Mouse (Mus musculus) bone marrow macrophage, adult 2 months (primary cell): ENCODE data around the gene Map1b.

ENCODE experiments used
- CTCF ChIP-seq: IDR thresholded peaks from 2 replicates; pipeline ENCODE4 v1.5.1; 2012; ENCODE audit warnings: low read depth, mild to moderate bottlenecking, low read length, moderate library complexity
- POLR2A ChIP-seq: IDR thresholded peaks from 2 replicates; pipeline ENCODE4 v1.6.1; 2012; ENCODE audit warnings: mild to moderate bottlenecking, low read depth, low read length, borderline replicate concordance

DNA sequence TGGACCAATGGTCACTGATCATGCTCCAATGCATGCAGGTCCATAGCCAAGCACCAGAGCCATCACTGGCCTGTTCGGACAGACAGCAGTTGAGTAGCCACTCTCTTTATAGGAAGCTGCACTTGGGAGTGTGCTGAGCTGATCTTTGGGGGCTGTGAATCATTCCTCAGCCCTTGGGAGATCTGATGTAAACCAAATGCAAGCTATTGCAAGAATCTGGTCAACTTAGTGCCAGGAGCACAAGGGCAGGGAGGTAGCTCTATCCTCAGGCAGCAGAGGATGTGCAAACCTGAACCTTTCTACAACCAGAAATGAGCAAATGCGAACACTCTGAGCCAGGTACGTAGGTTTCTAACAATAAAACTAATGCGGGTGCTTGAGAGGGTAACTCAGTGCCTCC is 26.3 kb downstream of the Map1b start:
- no peak for TF ChIP-seq CTCF
- TF ChIP-seq POLR2A, result no peak
